ENCODE assay signal across 8 mouse cellular contexts in genomic region chr5:135806555-135807262, GRCm38 (mm10). TPM values are rescaled to one million over a fixed set of nuclear protein-coding genes. Genes with fewer than 3 reads are reported as not detected.
DNase-seq lines count a peak whose midpoint lies in the region; ATAC-seq and TF ChIP-seq lines count a peak whose summit lies in the region.

TSS of gene Srrm3 (plus strand) at chr5:135806890.

- intact Hi-C loops in left cerebral cortex, adult 2 months (cut with DNase I) = no loop called here

- peak within 1 kb of the TSS; percentile 94 for H3K27ac ChIP-seq in left cerebral cortex, adult 2 months

- peak; percentile 100 for ATAC-seq in megakaryocyte progenitor cell, adult 5-6 weeks (replicated peaks; ENCODE audit: poor library complexity)

- peak within 1 kb of the TSS; percentile 70 for H3K4me3 ChIP-seq in left cerebral cortex, adult 2 months

- peak; percentile 91 for DNase-seq in T-cell, adult 2 months (ENCODE audit: low spot score)
- peak; percentile 96 to 98 for DNase-seq in cerebellum, postnatal 25 days
- DNase-seq in frontal cortex, postnatal 25 days (ENCODE audit: low spot score in 2 of 2) = peak; percentile 92 to 94
- peak; percentile 64 for DNase-seq in hindlimb bud, embryonic 11.5 days (ENCODE audit: extremely low spot score, low read depth, low spot score)
- peak; percentile 89 to 96 for DNase-seq in left cerebral cortex, adult 2 months (ENCODE audit: extremely low spot score in 1 of 2, low spot score in 2 of 2)
- peak; percentile 94 to 96 for DNase-seq in right cerebral cortex, postnatal 10 days (ENCODE audit: low spot score in 2 of 2)
- peak; percentile 93 for DNase-seq in urinary bladder, postnatal 14 days (ENCODE audit: low spot score)

- TF ChIP-seq CTCF in left cerebral cortex, adult 2 months (IDR thresholded peaks at IDR 0.05) = no peak; the same call in none of the 2 replicates

RNA-seq across cellular contexts. Expression of gene Srrm3, which starts in this region (rescaled TPM):
- 100 to 1,000 TPM in 1 of 2 experiments, 10 to 100 TPM in 1; 97.9 to 109 TPM for total RNA-seq in left cerebral cortex, adult 2 months (2021)
- total RNA-seq in megakaryocyte progenitor cell, adult 5-6 weeks (2015) = not detected in 2 replicates
- not detected in 2 replicates for total RNA-seq in megakaryocyte progenitor cell, adult 5-6 weeks (2017)

Comparison
In these comparisons a context has a peak if more than half of its experiments do, and no peak if none do; other contexts are left out.
1. Peak in every context shown above with its lines: DNase-seq, ATAC-seq, H3K4me3 ChIP-seq and H3K27ac ChIP-seq.
2. RNA of gene Srrm3 (total RNA-seq): 97.9 to 109 TPM in left cerebral cortex, adult 2 months; not detected in megakaryocyte progenitor cell, adult 5-6 weeks; every median in the first group is over 10 times any median in the second.
3. Peak in ATAC-seq in megakaryocyte progenitor cell, adult 5-6 weeks; RNA of the gene not detected or under 1 TPM.